Mouse (Mus musculus) embryonic facial prominence, embryonic 11.5 days (tissue): Measurements from ENCODE around the gene Gm11077. TPM values are rescaled to one million over a fixed set of nuclear protein-coding genes. Genes with fewer than 3 reads are reported as not detected.
A peak's percentile ranks its signal among the peaks of the same experiment; 100 is the strongest.

Experiments used
- ATAC-seq: fragments of 200-750 bp; cut with Nextera tagmentation; replicated peaks from 2 replicates; pipeline ENCODE4 v1.8.0; 2017; ENCODE audit warnings: low read depth; ENCODE audit not compliant: insufficient number of reproducible peaks, low FRiP score, low TSS enrichment
- DNase-seq: peaks from one replicate; pipeline ENCODE4 v3.0.0-alpha.2; 2015; ENCODE audit warnings: low spot score
- H3K27ac ChIP-seq: fragments of 300-500 bp; sonication (generic); replicated peaks from 2 replicates; pipeline ENCODE4 v1.5.1; 2014; ENCODE audit warnings: mild to moderate bottlenecking, low read depth, low read length, control low read depth
- H3K27me3 ChIP-seq: fragments of 300-500 bp; sonication (generic); 2 replicates; pipeline ENCODE4 v1.6.1; 2014; ENCODE audit warnings: mild to moderate bottlenecking, low read length, moderate library complexity, mixed read lengths; ENCODE audit not compliant: control insufficient read depth, insufficient read depth
- H3K36me3 ChIP-seq: fragments of 300-500 bp; sonication (generic); replicated peaks from 2 replicates; pipeline ENCODE4 v1.6.1; 2014; ENCODE audit warnings: low read depth, mild to moderate bottlenecking, low read length, moderate library complexity, mixed read lengths; ENCODE audit not compliant: control insufficient read depth, insufficient read depth
- H3K4me1 ChIP-seq: fragments of 300-500 bp; sonication (generic); 2 replicates; pipeline ENCODE4 v1.6.1; 2014; ENCODE audit warnings: low read length, mixed read lengths; ENCODE audit not compliant: control insufficient read depth, insufficient read depth
- H3K4me2 ChIP-seq: fragments of 300-500 bp; sonication (generic); 2 replicates; pipeline ENCODE4 v1.6.1; 2014; ENCODE audit warnings: low read depth, mild to moderate bottlenecking, control low read depth, low read length, moderate library complexity
- H3K4me3 ChIP-seq: fragments of 300-500 bp; sonication (generic); 2 replicates; pipeline ENCODE4 v1.5.1; 2014; ENCODE audit warnings: low read depth, low read length, control low read depth
- H3K9ac ChIP-seq: fragments of 300-500 bp; sonication (generic); replicated peaks from 2 replicates; pipeline ENCODE4 v1.6.1; 2014; ENCODE audit warnings: mild to moderate bottlenecking, control low read depth, low read length
- H3K9me3 ChIP-seq: fragments of 300-500 bp; sonication (generic); replicated peaks from 2 replicates; pipeline ENCODE4 v1.6.1; 2016; ENCODE audit warnings: mild to moderate bottlenecking, low read length, inconsistent platforms, mixed read lengths; ENCODE audit not compliant: control insufficient read depth
- WGBS: fragments of 180-500 bp; shearing (Covaris S2); extraction: QIAGEN DNeasy Blood & Tissue Kit; methylation state at CpG from one replicate; pipeline ENCODE4 v1.1.7; 2014; 5-methylcytosine and 5-hydroxymethylcytosine counted together
- polyA plus RNA-seq: library from polyadenylated mRNA; unstranded; fragments of >200 nt; fragmentation: Nextera tagmentation; extraction: Ambion mirVana; gene quantifications from 2 replicates; pipeline ENCODE4 v1.2.1, GENCODE M21; 2014

The Gm11077 gene
- polyA plus RNA-seq, 1 experiment from 2014 or later = not detected

GRCm38 (mm10) chr6:140722058-140722457, 7.0 kb upstream of the Gm11077 start:
- no peak for ATAC-seq
- DNase-seq = no peak
- Histone ChIP-seq H3K4me2 (no peak overlapping the region), H3K36me3 (no peaks in the 10 kb centered on the region), H3K4me3 (no peak overlapping the region), H3K4me1 (no peaks in the 10 kb centered on the region), H3K9ac (no peak overlapping the region), H3K9me3 (no peaks in the 10 kb centered on the region), H3K27ac (no peak overlapping the region), H3K27me3 (no peaks in the 10 kb centered on the region)
- WGBS = 84% methylated on average over 10 of the region's 10 CpGs

GRCm38 (mm10) chr6:140730669-140731401, 1.8 kb downstream of the Gm11077 start:
- H3K4me3 ChIP-seq = no peak overlapping the region
- H3K9ac ChIP-seq = no peak overlapping the region
- WGBS = 69% methylated on average over 6 of the region's 6 CpGs
- no peak overlapping the region for H3K27ac ChIP-seq
- no peaks in the 10 kb centered on the region for H3K9me3 ChIP-seq
- H3K27me3 ChIP-seq = no peaks in the 10 kb centered on the region
- no peaks in the 10 kb centered on the region for H3K36me3 ChIP-seq
- no peaks in the 10 kb centered on the region for H3K4me1 ChIP-seq
- H3K4me2 ChIP-seq = no peak overlapping the region
- DNase-seq = no peak
- ATAC-seq = no peak

- Histone ChIP-seq H3K9me3 (no peaks in the 10 kb centered on the region), H3K4me2 (no peak overlapping the region), H3K36me3 (no peaks in the 10 kb centered on the region), H3K4me3 (no peak overlapping the region), H3K27ac (no peak overlapping the region), H3K27me3 (no peaks in the 10 kb centered on the region), H3K4me1 (no peaks in the 10 kb centered on the region), H3K9ac (no peak overlapping the region)
- 67% methylated on average over 1 of the region's 1 CpGs for WGBS
- DNase-seq = peak; percentile 53
- no peak for ATAC-seq
Measured at GRCm38 (mm10) chr6:140731402-140731730, 2.3 kb downstream of the Gm11077 start.

GRCm38 (mm10) chr6:140732971-140733640, 4.0 kb downstream of the Gm11077 start:
- Histone ChIP-seq H3K36me3 (no peaks in the 10 kb centered on the region), H3K27me3 (no peaks in the 10 kb centered on the region), H3K4me2 (peak overlapping the region; percentile 3), H3K4me1 (no peaks in the 10 kb centered on the region), H3K27ac (no peak overlapping the region), H3K9me3 (no peaks in the 10 kb centered on the region), H3K4me3 (no peak overlapping the region), H3K9ac (no peak overlapping the region)
- DNase-seq = peak; percentile 43
- ATAC-seq = 0 out of 2 replicates have a peak, but pooled peaks have one; percentile 72
- WGBS = 35% methylated on average over 10 of the region's 10 CpGs

GRCm38 (mm10) chr6:140733641-140733986, 4.5 kb downstream of the Gm11077 start:
- peak overlapping the region; percentile 3 for H3K4me2 ChIP-seq
- no peaks in the 10 kb centered on the region for H3K27me3 ChIP-seq
- peak; percentile 31; the same call in 1 of the 2 replicates for ATAC-seq
- no peak overlapping the region for H3K9ac ChIP-seq
- H3K4me1 ChIP-seq = no peaks in the 10 kb centered on the region
- H3K27ac ChIP-seq = no peak overlapping the region
- H3K4me3 ChIP-seq = no peak overlapping the region; the same call in 1 of the 2 replicates
- no peaks in the 10 kb centered on the region for H3K36me3 ChIP-seq
- 9% methylated on average over 15 of the region's 15 CpGs for WGBS
- peak; percentile 18 for DNase-seq
- no peaks in the 10 kb centered on the region for H3K9me3 ChIP-seq

GRCm38 (mm10) chr6:140745586-140745985, 16.5 kb downstream of the Gm11077 start:
- H3K36me3 ChIP-seq = no peaks in the 10 kb centered on the region
- no peak overlapping the region for H3K27ac ChIP-seq
- H3K4me1 ChIP-seq = no peaks in the 10 kb centered on the region
- no peak for DNase-seq
- no peaks in the 10 kb centered on the region for H3K9me3 ChIP-seq
- ATAC-seq = no peak
- H3K4me3 ChIP-seq = no peak overlapping the region
- no peak overlapping the region for H3K4me2 ChIP-seq
- H3K27me3 ChIP-seq = no peaks in the 10 kb centered on the region
- 63% methylated on average over 3 of the region's 3 CpGs for WGBS
- no peak overlapping the region for H3K9ac ChIP-seq

- Histone ChIP-seq H3K4me2 (no peak overlapping the region), H3K27me3 (no peaks in the 10 kb centered on the region), H3K9me3 (no peaks in the 10 kb centered on the region), H3K36me3 (no peaks in the 10 kb centered on the region), H3K4me3 (no peak overlapping the region), H3K4me1 (no peaks in the 10 kb centered on the region), H3K27ac (no peak overlapping the region), H3K9ac (no peak overlapping the region)
- no peak for DNase-seq
- no peak for ATAC-seq
- 64% methylated on average over 2 of the region's 2 CpGs for WGBS
Measured at GRCm38 (mm10) chr6:140747591-140747990, 18.5 kb downstream of the Gm11077 start.

- no peak for ATAC-seq
- H3K9ac ChIP-seq = no peak overlapping the region
- H3K27me3 ChIP-seq = no peaks in the 10 kb centered on the region
- no peak overlapping the region for H3K27ac ChIP-seq
- WGBS = 78% methylated on average over 8 of the region's 8 CpGs
- no peaks in the 10 kb centered on the region for H3K4me1 ChIP-seq
- H3K4me2 ChIP-seq = no peak overlapping the region
- no peaks in the 10 kb centered on the region for H3K36me3 ChIP-seq
- no peak overlapping the region for H3K4me3 ChIP-seq
- H3K9me3 ChIP-seq = no peaks in the 10 kb centered on the region
- no peak for DNase-seq
Measured at GRCm38 (mm10) chr6:140750371-140751080, 21.4 kb downstream of the Gm11077 start.
